Mouse (Mus musculus) forebrain, embryonic 10.5 days (tissue): ENCODE data around the gene Vrk1. TPM values are rescaled to one million over a fixed set of nuclear protein-coding genes. Genes with fewer than 3 reads are reported as not detected.

Experiments
- DNase-seq: peaks from one replicate; pipeline ENCODE4 v3.0.0-alpha.2; 2017; ENCODE audit warnings: low spot score; ENCODE audit errors: extremely low spot score
- H3K27ac ChIP-seq: fragments of 300-500 bp; sonication (generic); 2 replicates; pipeline ENCODE4 v1.5.1; 2016; ENCODE audit warnings: mild to moderate bottlenecking
- H3K27me3 ChIP-seq: fragments of 300-500 bp; sonication (generic); 2 replicates; pipeline ENCODE4 v1.6.1; 2016; ENCODE audit warnings: mild to moderate bottlenecking; ENCODE audit not compliant: poor library complexity, severe bottlenecking
- H3K36me3 ChIP-seq: fragments of 300-500 bp; sonication (generic); replicated peaks from 2 replicates; pipeline ENCODE4 v1.6.1; 2016; ENCODE audit warnings: mild to moderate bottlenecking, moderate library complexity
- H3K4me1 ChIP-seq: fragments of 300-500 bp; sonication (generic); 2 replicates; pipeline ENCODE4 v1.6.1; 2016
- H3K4me3 ChIP-seq: fragments of 300-500 bp; sonication (generic); 2 replicates; pipeline ENCODE4 v1.5.1; 2016; ENCODE audit warnings: mild to moderate bottlenecking, moderate library complexity
- H3K9me3 ChIP-seq: fragments of 300-500 bp; sonication (generic); 2 replicates; pipeline ENCODE4 v1.6.1; 2016; ENCODE audit warnings: mild to moderate bottlenecking, moderate library complexity
- WGBS: fragments of 180-500 bp; shearing (Covaris S2); methylation state at CpG from one replicate; pipeline ENCODE4 v1.1.7; 2016; 5-methylcytosine and 5-hydroxymethylcytosine counted together
- polyA plus RNA-seq: library from polyadenylated mRNA; unstranded; fragments of >200 nt; fragmentation: Nextera tagmentation; extraction: Ambion mirVana; gene quantifications from 2 replicates; pipeline ENCODE4 v1.2.1, GENCODE M21; 2016

Gene Vrk1
- polyA plus RNA-seq, 1 experiment from 2014 or later: 123 TPM

GRCm38 (mm10) chr12:106031916-106032315 lies 21.9 kb downstream of the Vrk1 start:
- Histone ChIP-seq H3K4me3 (no peak overlapping the region), H3K27ac (no peak overlapping the region), H3K36me3 (peaks cover 42% of the 10 kb centered on the region), H3K9me3 (peaks cover 8% of the 10 kb centered on the region; the same call in 1 of the 2 replicates), H3K4me1 (0 out of 2 replicates have a peak, but pooled peaks cover 5% of the 10 kb centered on the region), H3K27me3 (no peaks in the 10 kb centered on the region)
- DNase-seq: no peak
- 83% methylated on average over 9 of the region's 9 CpGs for WGBS

GRCm38 (mm10) chr12:106032361-106032760 lies 22.3 kb downstream of the Vrk1 start:
- Histone ChIP-seq H3K27ac (no peak overlapping the region), H3K9me3 (peaks cover 8% of the 10 kb centered on the region; the same call in 1 of the 2 replicates), H3K36me3 (peaks cover 43% of the 10 kb centered on the region), H3K4me3 (no peak overlapping the region), H3K27me3 (no peaks in the 10 kb centered on the region), H3K4me1 (0 out of 2 replicates have a peak, but pooled peaks cover 5% of the 10 kb centered on the region)
- WGBS: 95% methylated on average over 12 of the region's 12 CpGs
- no peak for DNase-seq

- 95% methylated on average over 7 of the region's 7 CpGs for WGBS
- H3K27me3 ChIP-seq: no peaks in the 10 kb centered on the region
- H3K36me3 ChIP-seq: peaks cover 43% of the 10 kb centered on the region
- no peak overlapping the region for H3K4me3 ChIP-seq
- DNase-seq: no peak
- H3K4me1 ChIP-seq: 0 out of 2 replicates have a peak, but pooled peaks cover 5% of the 10 kb centered on the region
- H3K9me3 ChIP-seq: no peaks in the 10 kb centered on the region
- H3K27ac ChIP-seq: no peak overlapping the region
Observed at GRCm38 (mm10) chr12:106034267-106034666, 24.2 kb downstream of the Vrk1 start.

GRCm38 (mm10) chr12:106034761-106035160 lies 24.7 kb downstream of the Vrk1 start:
- Histone ChIP-seq H3K36me3 (peaks cover 46% of the 10 kb centered on the region), H3K27me3 (no peaks in the 10 kb centered on the region), H3K4me1 (0 out of 2 replicates have a peak, but pooled peaks cover 5% of the 10 kb centered on the region), H3K4me3 (no peak overlapping the region), H3K9me3 (no peaks in the 10 kb centered on the region), H3K27ac (no peak overlapping the region)
- DNase-seq: no peak
- 92% methylated on average over 9 of the region's 9 CpGs for WGBS

GRCm38 (mm10) chr12:106040259-106040658 lies 30.2 kb downstream of the Vrk1 start:
- WGBS: 96% methylated on average over 7 of the region's 7 CpGs
- Histone ChIP-seq H3K4me3 (no peak overlapping the region), H3K27me3 (no peaks in the 10 kb centered on the region), H3K36me3 (peaks cover 81% of the 10 kb centered on the region), H3K9me3 (no peaks in the 10 kb centered on the region), H3K27ac (no peak overlapping the region), H3K4me1 (no peaks in the 10 kb centered on the region)
- DNase-seq: no peak

- DNase-seq: no peak
- Histone ChIP-seq H3K4me1 (peaks cover 12% of the 10 kb centered on the region), H3K36me3 (peaks cover 68% of the 10 kb centered on the region), H3K9me3 (no peaks in the 10 kb centered on the region), H3K4me3 (no peak overlapping the region), H3K27me3 (no peaks in the 10 kb centered on the region), H3K27ac (peak overlapping the region; percentile 27)
- WGBS: 53% methylated on average over 9 of the region's 9 CpGs
Observed at GRCm38 (mm10) chr12:106046143-106046795, 36.2 kb downstream of the Vrk1 start.

GRCm38 (mm10) chr12:106052271-106052670 lies 42.2 kb downstream of the Vrk1 start:
- 91% methylated on average over 7 of the region's 7 CpGs for WGBS
- DNase-seq: no peak

GRCm38 (mm10) chr12:106055799-106056198 lies 45.8 kb downstream of the Vrk1 start:
- 58% methylated on average over 6 of the region's 6 CpGs for WGBS
- H3K27me3 ChIP-seq: no peaks in the 10 kb centered on the region
- no peak overlapping the region for H3K4me3 ChIP-seq
- peaks cover 77% of the 10 kb centered on the region for H3K36me3 ChIP-seq
- peaks cover 6% of the 10 kb centered on the region for H3K4me1 ChIP-seq
- peak; percentile 75 for DNase-seq
- H3K9me3 ChIP-seq: no peaks in the 10 kb centered on the region
- H3K27ac ChIP-seq: no peak overlapping the region

More at GRCm38 (mm10) chr12:106052271-106052670, 42.2 kb downstream of the Vrk1 start:
- Histone ChIP-seq H3K4me3 (no peak overlapping the region), H3K27me3 (no peaks in the 10 kb centered on the region), H3K27ac (no peak overlapping the region), H3K9me3 (no peaks in the 10 kb centered on the region), H3K4me1 (no peaks in the 10 kb centered on the region), H3K36me3 (peaks cover 62% of the 10 kb centered on the region)

GRCm38 (mm10) chr12:106059873-106060573 lies 50.0 kb downstream of the Vrk1 start:
- Histone ChIP-seq H3K9me3 (no peaks in the 10 kb centered on the region), H3K27me3 (no peaks in the 10 kb centered on the region), H3K4me3 (no peak overlapping the region), H3K4me1 (peaks cover 6% of the 10 kb centered on the region), H3K27ac (no peak overlapping the region), H3K36me3 (peaks cover 87% of the 10 kb centered on the region)
- WGBS: 91% methylated on average over 12 of the region's 12 CpGs
- no peak for DNase-seq

GRCm38 (mm10) chr12:106070434-106071155 lies 60.6 kb downstream of the Vrk1 start:
- peaks cover 63% of the 10 kb centered on the region for H3K36me3 ChIP-seq
- WGBS: 53% methylated on average over 22 of the region's 22 CpGs
- peaks cover 36% of the 10 kb centered on the region for H3K4me1 ChIP-seq
- H3K9me3 ChIP-seq: no peaks in the 10 kb centered on the region
- H3K27me3 ChIP-seq: no peaks in the 10 kb centered on the region
- peak overlapping the region; percentile 31 for H3K27ac ChIP-seq
- DNase-seq: peak; percentile 60
- peak overlapping the region; percentile 6; the same call in 1 of the 2 replicates for H3K4me3 ChIP-seq

- H3K4me3 ChIP-seq: no peak overlapping the region
- H3K27ac ChIP-seq: peak overlapping the region; percentile 31
- DNase-seq: peak; percentile 38
- H3K36me3 ChIP-seq: peaks cover 61% of the 10 kb centered on the region
- peaks cover 36% of the 10 kb centered on the region for H3K4me1 ChIP-seq
- H3K27me3 ChIP-seq: no peaks in the 10 kb centered on the region
- no peaks in the 10 kb centered on the region for H3K9me3 ChIP-seq
- 47% methylated on average over 10 of the region's 10 CpGs for WGBS
Observed at GRCm38 (mm10) chr12:106071575-106072166, 61.6 kb downstream of the Vrk1 start.

GRCm38 (mm10) chr12:106074371-106075155 lies 64.5 kb downstream of the Vrk1 start:
- H3K9me3 ChIP-seq: no peaks in the 10 kb centered on the region
- H3K4me1 ChIP-seq: peaks cover 35% of the 10 kb centered on the region
- no peak overlapping the region for H3K27ac ChIP-seq
- no peak overlapping the region for H3K4me3 ChIP-seq
- DNase-seq: no peak
- 82% methylated on average over 12 of the region's 12 CpGs for WGBS
- H3K27me3 ChIP-seq: peaks cover 10% of the 10 kb centered on the region; the same call in 1 of the 2 replicates
- H3K36me3 ChIP-seq: peaks cover 49% of the 10 kb centered on the region
